Mouse (Mus musculus): ENCODE results near the gene Clptm1l.

Clptm1l gene

GRCm38 (mm10) chr13:73658953-73659352, 55.1 kb downstream of the Clptm1l start:
- DNase-seq (ENCODE audit: low read depth, low spot score) = no peak

DNA sequence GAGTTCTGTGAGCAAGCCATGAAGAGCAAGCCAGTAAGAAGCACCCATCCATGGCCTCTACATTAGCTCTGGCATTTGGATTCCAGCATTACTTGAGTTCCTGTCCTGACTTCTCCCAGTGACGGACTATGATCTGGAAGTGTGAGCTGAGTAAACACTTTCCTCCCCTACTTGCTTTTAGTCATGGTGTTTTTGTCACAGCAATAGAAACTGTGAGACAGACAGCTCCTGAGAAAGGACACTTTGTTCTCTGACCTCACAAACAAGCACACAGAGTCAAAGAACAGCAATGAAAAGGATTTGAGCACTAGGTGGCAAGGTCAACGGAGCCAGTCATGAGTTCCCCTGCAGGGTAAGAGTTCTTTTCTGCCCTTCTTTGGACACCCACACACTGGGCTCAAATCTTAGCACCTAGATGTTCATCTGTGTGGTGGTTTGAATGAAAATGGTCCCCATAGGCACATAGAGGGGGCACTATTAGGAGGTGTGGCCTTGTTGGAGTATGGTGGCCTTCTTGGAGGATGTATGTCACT, 56.4 kb downstream of the Clptm1l start:
- no peak for DNase-seq (ENCODE audit: low read depth, low spot score)
